Mouse (Mus musculus) heart, adult 2 months (tissue): Measurements from ENCODE around the gene Wdr4.

Experiments used
- CTCF ChIP-seq: fragments of 200-600 bp; IDR thresholded peaks from 2 replicates; pipeline ENCODE4 v1.8.1; 2022; ENCODE audit warnings: antibody characterized with exemption, mild to moderate bottlenecking, moderate library complexity
- POLR2A ChIP-seq: fragments of 200-500 bp; IDR thresholded peaks from 2 replicates; pipeline ENCODE4 v1.6.1; 2011; ENCODE audit warnings: mild to moderate bottlenecking, low read depth, low read length, control low read depth; ENCODE audit not compliant: insufficient read depth

- TF ChIP-seq POLR2A (no peak), CTCF (no peak)
These were observed 1.1 kb upstream of the Wdr4 start for GRCm38 (mm10) chr17:31520895-31521294.
